Mouse (Mus musculus): ENCODE data around the gene Tnfrsf26.

GRCm38 (mm10) chr7:143612215-143612614 lies 16.3 kb downstream of the Tnfrsf26 start:
- no peak for TF ChIP-seq POLR2A (IDR thresholded peaks at IDR 0.05; ENCODE audit: extremely low read depth, insufficient read depth, low read length)
- 0 out of 2 replicates have a peak, but pooled peaks have one; percentile 9 for TF ChIP-seq CTCF (IDR thresholded peaks at IDR 0.05; ENCODE audit: extremely low read depth, insufficient read depth, low read length)
